Mouse (Mus musculus) E14TG2a.4 (cell line): ENCODE results near the gene Tent2.

Experiments used
- H3K27me3 ChIP-seq: 2 replicates; pipeline ENCODE4 v1.6.1; 2014; ENCODE audit warnings: low read length, control low read depth; ENCODE audit not compliant: insufficient read depth
- H3K36me3 ChIP-seq: 2 replicates; pipeline ENCODE4 v1.6.1; 2014; ENCODE audit warnings: low read length, control low read depth; ENCODE audit not compliant: insufficient read depth
- H3K4me1 ChIP-seq: replicated peaks from 2 replicates; pipeline ENCODE4 v1.6.1; 2014; ENCODE audit warnings: low read depth, low read length, control low read depth
- H3K4me3 ChIP-seq: replicated peaks from 2 replicates; pipeline ENCODE4 v1.5.1; 2014; ENCODE audit warnings: mild to moderate bottlenecking, low read length
- H3K9me3 ChIP-seq: 2 replicates; pipeline ENCODE4 v1.6.1; 2014; ENCODE audit warnings: low read length, control low read depth
- CTCF ChIP-seq: conservative IDR thresholded peaks from 2 replicates; pipeline ENCODE4 v1.5.1; 2014; ENCODE audit warnings: low read length
- NANOG ChIP-seq: IDR thresholded peaks from 2 replicates; pipeline ENCODE4 v1.6.1; 2014; ENCODE audit warnings: borderline replicate concordance, low read length, mixed read lengths
- POU5F1 ChIP-seq: IDR thresholded peaks from 2 replicates; pipeline ENCODE4 v1.6.1; 2014; ENCODE audit warnings: low read length, borderline replicate concordance

The Tent2 gene

DNA sequence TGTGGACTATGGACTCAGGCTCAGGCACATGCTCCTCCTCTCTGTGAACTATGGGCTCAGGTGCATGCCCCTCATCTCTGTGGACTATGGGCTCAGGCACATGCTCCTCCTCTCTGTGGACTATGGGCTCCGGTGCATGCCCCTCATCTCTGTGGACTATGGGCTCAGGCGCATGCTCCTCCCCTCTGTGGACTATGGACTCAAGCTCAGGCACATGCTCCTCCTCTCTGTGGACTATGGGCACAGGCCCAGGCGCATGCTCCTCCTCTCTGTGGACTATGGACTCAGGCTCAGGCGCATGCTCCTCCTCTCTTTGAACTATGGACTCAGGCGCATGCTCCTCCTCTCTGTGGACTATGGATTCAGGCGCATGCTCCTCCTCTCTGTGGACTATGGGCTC lies 95.5 kb downstream of the Tent2 start:
- Histone ChIP-seq H3K4me1 (peaks cover 3% of the 10 kb centered on the region; the same call in 1 of the 2 replicates), H3K4me3 (no peak overlapping the region), H3K27me3 (peaks cover 33% of the 10 kb centered on the region), H3K9me3 (0 out of 2 replicates have a peak, but pooled peaks cover 8% of the 10 kb centered on the region), H3K36me3 (no peaks in the 10 kb centered on the region)
- no peak for TF ChIP-seq CTCF
- no peak for TF ChIP-seq POU5F1
- no peak for TF ChIP-seq NANOG
